Mouse (Mus musculus): ENCODE measurements around the gene Nenf. TPM values are rescaled to one million over a fixed set of nuclear protein-coding genes. Genes with fewer than 3 reads are reported as not detected.

Gene Nenf
- total RNA-seq, 2 experiments from 2014 or later = 55.2 to 61.5 TPM

DNA sequence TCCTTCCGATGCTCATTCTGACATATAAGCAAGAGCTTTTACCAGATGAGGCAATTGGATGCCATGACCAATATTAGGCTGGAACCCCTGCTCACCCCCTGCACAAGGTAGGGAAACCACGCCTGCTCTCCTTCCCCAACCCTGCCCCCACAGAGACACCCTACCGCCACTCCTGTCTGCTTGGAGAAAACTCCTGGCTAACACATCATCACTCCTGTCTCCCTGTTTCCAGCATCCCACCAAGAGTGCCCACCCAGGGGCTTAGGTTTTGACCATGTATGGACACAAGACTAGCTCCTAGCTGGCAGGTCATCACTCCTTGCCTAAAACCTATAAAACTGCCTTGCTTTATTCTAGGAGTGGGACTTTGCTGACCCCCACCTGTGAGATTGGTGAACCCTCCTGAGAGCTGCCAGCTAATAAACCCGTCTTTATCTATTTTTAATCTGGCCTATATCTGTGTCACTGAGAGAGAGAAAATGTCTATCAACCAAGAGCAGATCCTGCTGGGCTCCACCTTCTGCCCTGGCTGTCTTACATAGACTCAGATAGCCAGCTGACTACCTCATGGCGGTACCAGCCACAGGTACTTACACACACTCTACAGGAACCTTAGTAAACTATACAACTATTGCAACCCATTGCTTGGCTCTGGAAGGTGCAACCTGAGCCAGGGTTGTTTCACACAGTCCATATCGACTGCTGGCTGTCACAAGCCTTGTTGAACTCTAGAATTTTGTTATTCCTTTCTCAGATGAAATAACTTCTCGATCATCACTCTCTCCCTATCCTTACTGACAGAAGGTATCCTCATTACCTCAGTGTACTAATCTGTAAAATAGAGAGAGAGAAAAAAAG lies 7.0 kb upstream of the Nenf start:
- no peak for DNase-seq
- intact Hi-C loops (cut with DNase I) = no loop called here

DNA sequence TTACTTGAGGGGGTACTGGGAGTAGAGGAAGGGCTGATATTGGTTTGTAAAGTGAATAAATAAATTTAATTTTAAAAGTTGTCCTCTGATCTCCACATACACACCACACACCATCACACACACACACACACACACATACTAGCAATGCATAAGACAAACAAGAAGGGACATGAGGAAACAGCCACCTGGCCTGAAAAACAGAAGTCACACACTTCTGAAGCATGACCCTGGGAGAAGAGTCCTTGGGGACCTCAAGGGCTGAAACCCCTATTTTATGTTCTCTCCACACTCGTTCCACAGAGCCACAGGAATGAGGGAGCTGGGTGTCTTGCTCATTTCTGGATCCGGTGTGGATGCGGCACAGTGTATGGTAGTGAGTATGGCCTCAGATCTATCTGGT lies 5.4 kb upstream of the Nenf start:
- intact Hi-C loops (cut with DNase I) = no loop called here
- no peak for DNase-seq

DNA sequence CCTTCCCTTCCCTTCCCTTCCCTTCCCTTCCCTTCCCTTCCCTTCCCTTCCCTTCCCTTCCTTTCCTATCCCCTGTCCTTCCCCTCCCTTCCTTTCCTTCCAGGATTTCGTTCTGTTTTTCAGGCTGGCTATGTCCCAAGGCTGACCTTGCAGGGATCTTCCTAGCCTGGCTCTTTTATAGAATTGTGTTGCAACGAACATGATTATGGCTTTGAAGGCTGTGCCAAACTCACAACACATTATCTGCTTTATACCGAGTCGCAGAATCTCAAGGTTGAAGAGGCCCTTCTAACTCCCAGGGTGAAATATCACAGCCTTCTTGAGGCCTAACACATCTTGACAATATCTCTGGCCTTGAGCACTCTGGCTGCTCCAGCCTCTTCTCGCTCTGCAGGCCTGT lies 692 bp upstream of the Nenf start:
- DNase-seq = no peak
- intact Hi-C loops (cut with DNase I) = loop anchor here (5.0 kb wide), 1 partner anchor 74 kb away; no protein-coding TSS in a partner anchor

DNA sequence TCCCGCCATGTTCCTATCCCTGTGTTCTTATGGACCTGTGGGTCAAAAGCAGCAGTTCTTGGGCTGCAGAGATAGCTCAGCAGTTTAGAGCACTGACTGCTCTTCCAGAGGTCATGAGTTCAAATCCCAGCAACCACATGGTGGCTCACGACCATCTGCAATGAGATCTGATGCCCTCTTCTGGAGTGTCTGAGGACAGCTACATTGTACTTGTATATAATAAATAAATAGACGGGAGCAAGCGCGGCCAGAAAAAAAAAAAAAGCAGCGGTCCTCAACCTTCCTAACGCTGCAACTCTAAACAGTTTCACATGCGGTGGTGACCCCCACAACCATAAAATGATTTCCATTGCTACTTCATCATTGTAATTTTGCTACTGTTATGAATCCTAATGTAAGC lies 1.2 kb downstream of the Nenf start:
- no peak for DNase-seq
- intact Hi-C loops (cut with DNase I) = loop anchor here (5.0 kb wide), 1 partner anchor 75 kb away; no protein-coding TSS in a partner anchor

DNA sequence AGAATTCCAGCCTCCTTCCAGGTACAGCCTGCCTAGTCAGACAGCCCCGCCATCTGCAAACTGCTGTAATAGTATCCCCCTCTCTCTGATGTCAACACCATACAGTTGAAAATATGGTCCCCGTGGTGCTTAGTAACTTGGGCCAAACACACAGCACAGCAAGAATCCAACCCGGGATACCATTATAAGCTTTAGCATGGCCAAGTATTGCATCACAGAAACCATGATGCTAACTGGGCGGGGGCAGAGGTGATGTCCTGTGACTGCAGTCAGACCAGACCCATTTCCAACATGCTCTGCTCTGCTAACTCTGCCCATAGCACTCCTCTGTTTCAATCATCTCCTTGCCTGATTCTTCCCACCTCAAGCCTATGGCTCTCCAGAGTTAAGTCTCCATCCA lies 4.1 kb downstream of the Nenf start:
- DNase-seq = no peak
- intact Hi-C loops (cut with DNase I) = no loop called here

DNA sequence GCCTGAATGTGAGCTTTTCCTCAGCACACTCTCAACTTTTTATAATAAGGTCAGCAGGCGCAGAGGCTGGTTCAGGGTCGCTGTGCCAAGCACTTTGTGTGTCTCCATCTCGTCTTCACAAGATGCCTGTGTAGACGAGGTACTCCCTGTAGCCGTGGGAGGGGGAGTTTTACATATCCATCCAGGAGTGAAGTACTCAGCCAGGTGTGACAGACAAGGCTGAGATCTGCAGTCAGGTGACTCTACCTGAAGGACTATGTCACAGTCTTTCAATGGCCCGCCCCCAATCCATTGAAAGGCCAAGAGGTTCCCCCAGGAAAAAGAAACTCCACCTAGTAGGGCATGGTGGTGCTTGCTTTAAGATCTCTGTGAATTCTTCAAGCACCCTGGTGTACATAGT lies 4.8 kb downstream of the Nenf start:
- intact Hi-C loops (cut with DNase I) = no loop called here
- DNase-seq = no peak

DNA sequence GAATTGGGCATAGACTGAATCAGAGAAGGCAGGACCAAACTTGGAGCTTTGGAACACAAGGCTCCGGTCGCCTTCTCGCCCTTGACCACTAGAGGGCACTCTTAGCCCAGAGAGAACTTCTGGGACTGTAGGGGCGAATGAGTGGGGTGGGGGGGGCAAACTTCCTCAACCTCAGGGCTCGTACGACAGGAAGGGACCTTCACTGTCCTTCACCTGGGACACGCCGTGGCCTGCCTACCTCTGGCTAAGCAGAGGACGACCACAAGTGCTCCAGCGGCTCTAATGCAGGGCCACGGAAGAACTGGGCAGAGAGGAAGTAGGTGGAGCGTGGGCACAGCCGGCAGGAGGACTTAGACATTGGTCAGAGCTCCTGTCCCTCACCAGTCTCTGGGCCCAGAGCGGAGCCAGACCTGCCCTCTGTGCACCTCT lies 5.5 kb downstream of the Nenf start:
- DNase-seq = peak; percentile 78 to 88
- intact Hi-C loops (cut with DNase I) = loop anchor here (1.0 kb wide), 1 partner anchor 251 kb away; no protein-coding TSS in a partner anchor

DNA sequence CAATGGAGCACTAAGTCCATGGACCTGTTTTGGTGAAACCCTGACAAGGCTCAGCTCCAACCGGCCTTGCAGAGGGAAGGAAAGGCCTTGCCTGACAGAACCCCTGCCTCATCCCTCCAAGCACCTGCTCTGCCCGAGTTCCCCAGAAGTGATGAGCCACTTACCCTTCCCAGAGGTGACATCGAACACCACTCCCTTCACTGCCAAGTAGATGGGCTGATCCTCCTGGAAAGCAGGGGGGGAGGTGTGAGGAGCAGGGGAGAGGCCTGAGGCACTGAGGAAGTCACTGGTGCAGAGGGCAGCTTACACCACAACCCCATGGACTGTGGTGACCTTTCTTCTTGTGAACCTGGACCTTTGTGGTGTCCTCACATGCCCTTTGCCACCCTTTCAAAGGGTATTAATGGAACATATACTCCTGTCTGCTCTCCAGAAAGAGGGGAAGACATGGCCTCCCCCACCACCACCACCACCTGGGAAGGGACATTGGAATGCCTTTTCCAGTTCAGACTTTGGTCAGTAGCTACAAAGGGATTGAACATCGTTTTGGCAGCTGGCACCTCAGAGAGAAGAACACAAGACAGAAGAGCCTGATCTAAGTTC lies 6.6 kb downstream of the Nenf start:
- intact Hi-C loops (cut with DNase I) = no loop called here
- DNase-seq = no peak

DNA sequence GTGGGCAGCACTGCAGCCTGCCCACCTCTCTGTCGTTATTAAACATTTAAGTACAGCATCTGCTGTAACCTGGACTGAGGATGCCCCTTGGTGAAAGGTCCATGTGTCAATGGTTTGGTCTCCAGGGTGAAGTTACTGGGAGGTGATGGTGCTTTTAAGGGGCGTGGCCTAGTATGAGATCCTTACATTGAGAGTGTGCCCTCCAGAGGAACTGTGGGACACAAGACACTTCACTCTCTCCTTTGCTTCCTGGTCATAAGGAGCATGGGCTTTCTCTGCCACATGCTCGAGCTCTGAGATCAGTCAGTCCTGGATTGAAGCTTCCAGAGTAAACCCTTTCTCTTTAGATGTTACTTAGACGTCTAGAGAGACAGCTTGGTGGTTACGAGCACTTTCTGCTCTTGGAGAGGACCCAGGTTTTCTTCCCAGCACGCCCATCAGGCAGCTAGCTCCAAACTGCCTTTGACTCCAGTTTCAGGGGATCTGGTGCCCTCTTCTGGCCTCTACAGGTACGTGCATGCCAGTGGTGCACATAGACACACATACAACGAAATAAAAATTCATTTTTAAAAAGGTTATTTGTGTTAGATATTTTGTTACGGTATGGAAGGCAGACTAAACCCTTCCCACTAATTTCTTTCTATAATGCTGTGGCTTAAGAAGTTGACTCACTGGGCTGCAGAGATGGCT lies 10.1 kb downstream of the Nenf start:
- no peak for DNase-seq
- intact Hi-C loops (cut with DNase I) = no loop called here

DNA sequence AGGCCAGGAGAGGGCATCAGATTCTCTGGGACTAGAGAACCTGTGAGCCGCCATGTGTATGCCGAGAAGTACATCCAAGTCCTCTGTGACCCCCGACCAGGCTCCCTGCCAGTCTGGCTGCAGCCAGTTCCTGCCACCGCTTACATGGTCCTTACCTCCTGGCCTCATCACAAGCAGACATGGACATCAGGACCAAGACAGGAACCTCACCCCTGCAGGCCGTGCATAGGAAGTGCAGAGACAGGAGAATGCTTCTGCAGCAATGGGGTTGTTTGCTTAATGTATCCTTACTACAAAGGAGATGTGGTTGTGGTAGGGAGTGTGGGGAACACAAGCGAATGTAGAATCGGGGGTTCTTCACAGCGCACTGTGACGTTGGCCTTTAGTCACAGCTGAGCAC lies 11.7 kb downstream of the Nenf start:
- intact Hi-C loops (cut with DNase I) = no loop called here
- DNase-seq = no peak

DNA sequence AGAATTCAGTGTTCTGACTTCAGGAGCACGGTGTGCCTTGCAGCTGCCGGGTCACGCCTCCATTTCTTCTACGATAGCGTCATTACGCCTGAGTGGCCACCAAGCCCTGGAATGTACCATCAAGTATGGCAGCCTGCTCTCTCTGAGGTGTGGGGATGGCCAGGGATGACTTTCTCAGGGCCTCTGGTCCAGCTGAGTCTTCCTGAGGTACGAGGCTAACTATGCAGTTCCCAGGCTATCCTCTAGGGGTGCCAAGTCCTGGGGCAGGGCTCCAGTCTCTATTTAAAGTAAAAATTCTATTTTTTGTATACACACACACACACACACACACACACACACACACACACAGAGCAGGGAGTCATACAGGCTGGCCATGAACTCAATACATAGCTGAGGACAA lies 12.4 kb downstream of the Nenf start:
- no peak for DNase-seq
- intact Hi-C loops (cut with DNase I) = no loop called here

DNA sequence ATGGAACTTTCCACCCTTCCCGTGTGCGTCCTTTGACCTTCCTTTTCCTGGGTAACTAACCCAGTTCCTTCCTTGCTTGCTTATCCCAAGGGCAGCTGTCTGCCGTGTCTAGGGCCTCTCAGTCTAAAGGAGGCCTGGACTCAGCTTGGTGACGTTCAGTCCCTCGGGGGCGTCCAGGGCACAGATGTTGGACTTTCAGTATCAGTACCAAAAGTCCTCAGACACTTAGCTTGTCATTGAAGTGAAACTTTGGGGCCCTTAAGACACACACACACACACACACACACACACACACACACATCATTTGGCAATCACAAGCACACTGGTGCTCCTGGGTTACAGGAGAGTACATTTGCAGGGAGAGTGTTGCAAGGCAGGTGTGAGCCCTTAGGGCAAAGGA lies 13.8 kb downstream of the Nenf start:
- intact Hi-C loops (cut with DNase I) = no loop called here

DNA sequence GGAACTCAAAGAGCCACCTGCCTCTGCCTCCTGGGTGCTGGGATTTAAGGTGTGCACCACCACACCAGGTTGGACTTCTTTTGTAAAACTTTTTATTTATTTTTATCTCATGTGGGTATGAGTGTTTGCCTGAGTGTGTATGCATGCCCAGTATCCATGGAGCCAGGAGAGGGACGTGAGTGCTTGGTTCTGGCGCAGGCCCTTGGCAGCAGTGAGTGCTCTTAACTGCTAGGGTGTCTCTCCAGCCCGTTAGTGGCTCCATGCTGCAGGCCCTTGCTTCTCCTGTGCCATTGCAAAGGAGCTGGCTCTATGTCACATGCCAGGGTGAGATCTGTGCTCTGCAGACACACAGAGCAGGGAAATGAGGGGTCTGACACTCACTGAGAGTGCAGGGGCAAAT lies 14.3 kb downstream of the Nenf start:
- intact Hi-C loops (cut with DNase I) = no loop called here
- no peak for DNase-seq

More for the DNA sequence above, 13.8 kb downstream of the Nenf start:
- DNase-seq = no peak

DNA sequence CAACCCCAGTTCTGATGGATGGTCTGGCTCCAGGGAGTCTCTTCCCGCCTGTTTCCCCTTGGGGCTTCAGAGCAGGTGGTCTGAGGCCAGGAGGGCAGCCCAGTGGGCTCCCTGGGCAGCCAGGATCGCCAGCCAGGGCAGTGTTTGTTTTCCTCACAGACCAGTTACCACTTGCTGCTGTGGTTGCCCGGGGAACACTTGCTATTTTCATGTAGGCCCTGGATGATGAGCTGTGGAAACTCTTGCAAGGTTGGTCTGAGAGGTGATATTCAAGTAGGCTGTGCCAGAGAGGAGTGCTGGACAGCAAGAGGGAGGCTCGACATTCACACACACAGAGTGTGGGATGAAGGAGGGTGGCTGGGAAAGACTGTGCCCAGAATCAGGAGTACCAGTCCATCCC lies 16.1 kb downstream of the Nenf start:
- intact Hi-C loops (cut with DNase I) = no loop called here
- DNase-seq = no peak

DNA sequence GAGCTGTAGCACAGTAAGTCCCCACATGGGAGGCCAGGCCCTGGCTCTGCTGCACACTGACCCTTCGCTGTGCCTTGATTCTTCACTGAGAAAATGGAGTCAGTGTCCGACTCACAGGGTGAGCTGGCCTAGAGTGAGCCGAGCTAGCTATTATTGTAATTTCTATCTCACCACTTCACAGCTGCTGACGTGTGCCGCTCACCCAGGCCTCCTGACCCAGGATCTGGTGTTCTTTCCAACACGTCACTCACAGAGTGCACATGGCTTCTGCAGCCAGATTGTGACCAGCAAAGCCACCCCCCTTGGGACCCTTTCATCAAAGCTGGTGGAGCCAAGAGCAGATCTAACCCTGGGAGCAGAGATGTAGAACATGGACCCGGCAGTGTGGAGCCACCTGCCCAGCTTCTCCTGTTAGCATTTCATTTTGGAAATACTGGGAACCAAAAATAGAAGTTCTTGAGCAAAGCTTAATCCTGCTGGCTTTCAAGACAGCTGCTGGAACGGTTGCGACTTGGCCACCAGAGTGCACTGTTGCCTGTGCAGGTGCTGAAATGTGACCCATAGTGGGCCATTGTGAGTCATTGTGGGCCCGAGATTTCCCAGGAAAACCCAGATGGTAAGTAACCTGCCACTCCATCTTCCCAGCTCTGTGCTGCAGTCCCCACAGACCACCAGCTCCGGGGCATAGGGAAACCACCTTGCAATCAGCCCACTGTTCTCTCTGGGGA lies 18.6 kb downstream of the Nenf start:
- intact Hi-C loops (cut with DNase I) = no loop called here
- DNase-seq = no peak

DNA sequence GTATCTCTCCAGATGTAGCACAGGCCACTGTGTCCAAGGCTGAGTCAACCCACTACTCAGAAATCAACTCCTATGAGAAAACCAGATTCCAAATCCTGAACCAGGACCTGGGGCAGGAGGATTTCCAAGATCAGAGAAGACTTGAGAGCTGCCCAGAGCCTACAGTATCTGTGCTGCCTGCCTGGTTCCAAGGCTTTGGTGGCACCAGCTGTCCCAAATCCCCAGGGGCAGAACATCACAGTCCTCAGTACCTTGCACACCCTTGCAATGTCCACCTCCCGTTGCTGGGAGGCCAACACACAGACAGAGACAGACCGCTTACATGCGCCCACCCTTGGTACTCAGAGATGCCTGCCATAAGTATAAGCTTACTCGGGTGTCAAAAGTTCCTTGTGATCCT lies 19.7 kb downstream of the Nenf start:
- intact Hi-C loops (cut with DNase I) = no loop called here

DNA sequence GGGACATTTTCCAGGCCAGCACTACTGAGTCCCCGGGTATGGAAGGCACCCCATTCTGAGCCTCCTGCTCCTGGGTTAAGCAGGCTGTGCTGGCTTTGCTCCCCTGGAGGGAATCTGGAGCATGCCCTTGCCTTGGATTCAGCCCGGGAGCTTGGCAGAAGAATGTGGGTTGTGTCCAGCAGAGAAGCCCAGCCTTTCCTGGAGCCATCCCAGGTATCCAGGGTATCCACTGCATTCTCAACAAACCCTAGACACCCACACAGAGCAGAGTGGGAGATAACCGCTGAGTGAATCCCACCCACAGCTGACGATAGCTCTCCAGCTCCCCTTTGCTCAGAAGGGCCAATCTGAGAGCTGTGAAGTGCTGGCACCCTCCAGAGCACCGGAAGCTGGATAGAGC lies 21.5 kb downstream of the Nenf start:
- peak in 1 of 2 experiments; percentile 51 for DNase-seq
- intact Hi-C loops (cut with DNase I) = no loop called here

More for the DNA sequence above, 19.7 kb downstream of the Nenf start:
- DNase-seq = no peak

DNA sequence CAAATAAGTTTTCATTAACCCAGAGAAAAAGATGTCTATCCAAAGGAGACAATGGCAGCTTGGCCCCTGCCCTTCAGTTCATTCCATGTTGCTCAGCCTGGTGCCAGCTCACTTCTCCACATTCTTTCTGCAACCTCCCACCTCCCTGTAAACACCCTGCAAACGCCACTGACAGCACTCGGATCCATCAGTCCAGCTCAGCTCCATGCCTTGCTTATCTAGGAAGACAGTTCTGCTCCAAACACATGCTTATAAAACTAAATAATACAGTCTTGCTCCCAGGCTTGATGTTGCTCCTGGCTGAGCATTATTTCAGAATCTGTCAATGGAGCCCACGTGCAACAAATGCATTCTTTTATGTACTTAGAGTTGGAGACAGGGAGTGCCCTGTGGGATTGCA lies 22.2 kb downstream of the Nenf start:
- no peak for DNase-seq
- intact Hi-C loops (cut with DNase I) = no loop called here

DNA sequence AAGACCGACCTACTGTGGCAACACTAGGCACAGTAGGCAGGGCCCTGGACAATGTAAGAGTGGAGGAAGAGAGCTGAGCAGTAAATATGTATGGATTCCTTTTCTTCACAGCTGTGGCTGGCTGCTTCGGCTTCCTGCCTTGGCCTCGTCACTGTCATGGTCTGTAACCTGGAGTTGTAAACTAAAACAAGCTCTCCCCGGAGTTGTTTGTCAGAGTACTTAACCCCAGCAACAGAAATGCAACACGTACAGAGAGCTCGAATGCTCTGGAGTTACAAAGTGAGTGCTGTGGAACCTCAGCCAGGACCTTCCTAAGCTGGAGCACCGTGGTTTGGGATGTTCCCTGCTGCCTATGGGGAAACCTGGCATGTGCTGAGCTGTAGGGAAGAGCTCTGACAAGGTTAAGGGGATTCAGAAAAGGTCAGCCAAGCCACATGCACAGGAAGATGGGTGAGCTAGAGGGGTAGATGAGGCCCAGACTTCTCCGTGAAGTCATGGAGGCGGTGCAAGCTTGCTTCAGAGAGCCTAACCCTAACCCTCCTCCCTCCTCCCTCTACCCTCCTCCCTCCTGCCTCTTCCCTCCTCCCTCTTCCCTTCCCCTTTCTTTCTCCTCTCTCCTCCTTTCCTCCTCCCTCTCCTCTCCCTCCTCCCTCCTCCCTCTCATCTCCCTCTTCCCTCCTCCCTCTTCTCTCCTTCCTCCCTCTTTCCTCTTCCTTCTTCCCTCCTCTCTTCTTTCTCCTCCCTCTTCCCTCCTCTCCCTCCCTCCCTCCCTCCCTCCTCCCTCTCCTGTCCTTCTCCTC lies 23.8 kb downstream of the Nenf start:
- intact Hi-C loops (cut with DNase I) = no loop called here

DNA sequence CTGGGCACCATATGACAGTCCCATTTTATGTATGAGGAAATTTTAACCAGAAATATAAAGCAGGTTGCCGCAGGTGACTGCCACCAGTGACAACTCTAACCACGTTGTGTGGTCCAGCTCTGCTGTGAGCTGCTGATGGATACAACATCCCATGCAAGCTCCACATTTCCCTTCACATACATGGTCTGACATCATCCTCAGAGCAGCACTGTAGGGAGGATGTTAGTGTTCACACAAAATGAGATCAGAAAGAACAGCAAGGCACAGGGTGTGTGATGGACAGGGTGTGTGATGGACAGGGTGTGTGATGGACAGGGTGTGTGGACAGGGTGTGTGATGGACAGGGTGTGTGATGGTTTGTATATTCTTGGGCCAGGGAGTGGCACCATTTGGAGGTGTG lies 24.9 kb downstream of the Nenf start:
- DNase-seq = no peak
- intact Hi-C loops (cut with DNase I) = no loop called here

More for the DNA sequence above, 23.8 kb downstream of the Nenf start:
- no peak for DNase-seq
